Mouse (Mus musculus) limb, embryonic 13.5 days (tissue): Measurements from ENCODE around the gene Lman1l. TPM values are rescaled to one million over a fixed set of nuclear protein-coding genes. Genes with fewer than 3 reads are reported as not detected.

ENCODE experiments used
- ATAC-seq: fragments of 200-750 bp; cut with Nextera tagmentation; 2 replicates; pipeline ENCODE4 v1.8.0; 2017; ENCODE audit warnings: low read depth, moderate number of reproducible peaks, moderate TSS enrichment; ENCODE audit not compliant: low FRiP score
- H3K27ac ChIP-seq: fragments of 300-500 bp; sonication (generic); 2 replicates; pipeline ENCODE4 v1.5.1; 2015; ENCODE audit warnings: inconsistent platforms, mild to moderate bottlenecking, moderate library complexity
- H3K27me3 ChIP-seq: fragments of 300-500 bp; sonication (generic); 2 replicates; pipeline ENCODE4 v1.6.1; 2015; ENCODE audit warnings: mild to moderate bottlenecking, inconsistent platforms
- H3K36me3 ChIP-seq: fragments of 300-500 bp; sonication (generic); 2 replicates; pipeline ENCODE4 v1.6.1; 2015; ENCODE audit warnings: inconsistent platforms, mild to moderate bottlenecking, moderate library complexity
- H3K4me1 ChIP-seq: fragments of 300-500 bp; sonication (generic); 2 replicates; pipeline ENCODE4 v1.6.1; 2015; ENCODE audit warnings: inconsistent platforms
- H3K4me2 ChIP-seq: fragments of 300-500 bp; sonication (generic); replicated peaks from 2 replicates; pipeline ENCODE4 v1.6.1; 2015; ENCODE audit warnings: inconsistent platforms, mild to moderate bottlenecking, moderate library complexity
- H3K4me3 ChIP-seq: fragments of 300-500 bp; sonication (generic); 2 replicates; pipeline ENCODE4 v1.5.1; 2015; ENCODE audit warnings: moderate library complexity, mild to moderate bottlenecking, inconsistent platforms
- H3K9ac ChIP-seq: fragments of 300-500 bp; sonication (generic); 2 replicates; pipeline ENCODE4 v1.6.1; 2015; ENCODE audit warnings: mild to moderate bottlenecking, inconsistent platforms
- H3K9me3 ChIP-seq: fragments of 300-500 bp; sonication (generic); 2 replicates; pipeline ENCODE4 v1.6.1; 2016; ENCODE audit warnings: inconsistent platforms
- WGBS: fragments of 180-500 bp; shearing (Covaris S2); methylation state at CpG from one replicate; pipeline ENCODE4 v1.1.7; 2015; 5-methylcytosine and 5-hydroxymethylcytosine counted together
- polyA plus RNA-seq: library from polyadenylated mRNA; unstranded; fragments of >200 nt; fragmentation: Nextera tagmentation; extraction: Ambion mirVana; gene quantifications from 2 replicates; pipeline ENCODE4 v1.2.1, GENCODE M21; 2015

The Lman1l gene
- polyA plus RNA-seq, 1 experiment from 2014 or later = not detected

- Histone ChIP-seq H3K9me3 (no peaks in the 10 kb centered on the region), H3K27ac (no peak overlapping the region), H3K27me3 (no peaks in the 10 kb centered on the region), H3K4me2 (no peak overlapping the region), H3K36me3 (peaks cover 43% of the 10 kb centered on the region), H3K4me3 (no peak overlapping the region), H3K9ac (no peak overlapping the region), H3K4me1 (peaks cover 18% of the 10 kb centered on the region)
- ATAC-seq = no peak
- WGBS = 53% methylated on average over 12 of the region's 12 CpGs
Measured at GRCm38 (mm10) chr9:57593454-57594173, 27.0 kb downstream of the Lman1l start.

- H3K27ac ChIP-seq = no peak overlapping the region
- peaks cover 53% of the 10 kb centered on the region for H3K36me3 ChIP-seq
- no peaks in the 10 kb centered on the region for H3K9me3 ChIP-seq
- H3K4me3 ChIP-seq = peak overlapping the region; percentile 72; the same call in 1 of the 2 replicates
- ATAC-seq = no peak
- peaks cover 21% of the 10 kb centered on the region for H3K4me1 ChIP-seq
- H3K9ac ChIP-seq = peak overlapping the region; percentile 79; the same call in 1 of the 2 replicates
- peak overlapping the region; percentile 89 for H3K4me2 ChIP-seq
- 30% methylated on average over 5 of the region's 5 CpGs for WGBS
- H3K27me3 ChIP-seq = no peaks in the 10 kb centered on the region
Measured at GRCm38 (mm10) chr9:57590726-57591125, 29.8 kb downstream of the Lman1l start.

GRCm38 (mm10) chr9:57589224-57590126 is 31.1 kb downstream of the Lman1l start, which contains the start of gene Ulk3:
Gene Ulk3, plus strand, starts transcription at chr9:57589452.
- WGBS = under 1% methylated on average over 58 of the region's 58 CpGs
- Histone ChIP-seq H3K36me3 (peaks cover 50% of the 10 kb centered on the region), H3K4me2 (peak within 1 kb of the TSS; percentile 89), H3K27me3 (no peaks in the 10 kb centered on the region), H3K4me3 (peak within 1 kb of the TSS; percentile 72), H3K9ac (peak within 1 kb of the TSS; percentile 79), H3K27ac (peak within 1 kb of the TSS; percentile 85), H3K9me3 (no peaks in the 10 kb centered on the region), H3K4me1 (peaks cover 21% of the 10 kb centered on the region)
- peak; percentile 82 for ATAC-seq

- no peak overlapping the region for H3K9ac ChIP-seq
- H3K27me3 ChIP-seq = no peaks in the 10 kb centered on the region
- no peak overlapping the region for H3K4me3 ChIP-seq
- no peak for ATAC-seq
- H3K9me3 ChIP-seq = no peaks in the 10 kb centered on the region
- 83% methylated on average over 3 of the region's 3 CpGs for WGBS
- no peak overlapping the region for H3K27ac ChIP-seq
- H3K4me1 ChIP-seq = peaks cover 8% of the 10 kb centered on the region
- H3K36me3 ChIP-seq = peaks cover 67% of the 10 kb centered on the region
- no peak overlapping the region for H3K4me2 ChIP-seq
Measured at GRCm38 (mm10) chr9:57584991-57585390, 35.6 kb downstream of the Lman1l start.

GRCm38 (mm10) chr9:57577144-57577849 is 43.3 kb downstream of the Lman1l start:
- Histone ChIP-seq H3K27me3 (no peaks in the 10 kb centered on the region), H3K4me1 (no peaks in the 10 kb centered on the region), H3K36me3 (peaks cover 67% of the 10 kb centered on the region), H3K4me2 (no peak overlapping the region), H3K4me3 (no peak overlapping the region), H3K27ac (no peak overlapping the region), H3K9ac (no peak overlapping the region), H3K9me3 (no peaks in the 10 kb centered on the region)
- 83% methylated on average over 6 of the region's 6 CpGs for WGBS
- no peak for ATAC-seq

DNA sequence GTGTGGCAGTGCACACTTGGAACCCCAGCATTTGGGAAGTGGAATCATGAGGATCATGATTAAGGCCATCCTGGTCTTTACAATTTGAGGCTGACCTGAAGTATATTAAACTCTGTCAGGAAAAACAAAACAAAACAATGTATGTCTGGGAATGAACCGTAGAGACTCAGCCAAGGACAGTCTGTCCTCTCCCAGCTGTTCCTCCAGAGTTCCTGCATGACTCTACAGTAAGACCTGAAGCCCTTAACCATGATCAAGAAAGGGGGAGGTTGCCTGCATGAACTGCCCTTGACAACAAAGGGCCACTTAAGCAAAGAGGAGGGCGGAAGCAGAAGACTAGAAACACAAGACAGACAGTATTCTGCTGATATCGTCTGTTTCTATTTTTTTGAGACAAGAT is 45.0 kb downstream of the Lman1l start:
- no peaks in the 10 kb centered on the region for H3K27me3 ChIP-seq
- ATAC-seq = no peak
- 86% methylated on average over 3 of the region's 3 CpGs for WGBS

GRCm38 (mm10) chr9:57574397-57574796 is 46.2 kb downstream of the Lman1l start:
- Histone ChIP-seq H3K27ac (no peak overlapping the region), H3K9ac (no peak overlapping the region), H3K4me1 (no peaks in the 10 kb centered on the region), H3K9me3 (no peaks in the 10 kb centered on the region), H3K4me3 (no peak overlapping the region), H3K36me3 (peaks cover 61% of the 10 kb centered on the region), H3K4me2 (no peak overlapping the region), H3K27me3 (no peaks in the 10 kb centered on the region)
- no peak for ATAC-seq

More for the DNA sequence above, 45.0 kb downstream of the Lman1l start:
- Histone ChIP-seq H3K9ac (no peak overlapping the region), H3K27ac (no peak overlapping the region), H3K9me3 (no peaks in the 10 kb centered on the region), H3K4me1 (no peaks in the 10 kb centered on the region), H3K4me2 (no peak overlapping the region), H3K36me3 (peaks cover 63% of the 10 kb centered on the region), H3K4me3 (no peak overlapping the region)

- no peak overlapping the region for H3K9ac ChIP-seq
- 94% methylated on average over 6 of the region's 6 CpGs for WGBS
- H3K4me2 ChIP-seq = no peak overlapping the region
- no peak for ATAC-seq
- no peaks in the 10 kb centered on the region for H3K27me3 ChIP-seq
- H3K9me3 ChIP-seq = no peaks in the 10 kb centered on the region
- H3K27ac ChIP-seq = no peak overlapping the region
- H3K4me3 ChIP-seq = no peak overlapping the region
- H3K36me3 ChIP-seq = peaks cover 46% of the 10 kb centered on the region
- peaks cover 28% of the 10 kb centered on the region for H3K4me1 ChIP-seq
Measured at GRCm38 (mm10) chr9:57568500-57568899, 52.1 kb downstream of the Lman1l start.

GRCm38 (mm10) chr9:57566846-57567245 is 53.7 kb downstream of the Lman1l start:
- 49% methylated on average over 8 of the region's 8 CpGs for WGBS
- Histone ChIP-seq H3K27me3 (no peaks in the 10 kb centered on the region), H3K9ac (no peak overlapping the region), H3K9me3 (no peaks in the 10 kb centered on the region), H3K4me2 (no peak overlapping the region), H3K36me3 (peaks cover 36% of the 10 kb centered on the region), H3K4me1 (peaks cover 45% of the 10 kb centered on the region), H3K4me3 (no peak overlapping the region), H3K27ac (peak overlapping the region; percentile 81)
- ATAC-seq = no peak

DNA sequence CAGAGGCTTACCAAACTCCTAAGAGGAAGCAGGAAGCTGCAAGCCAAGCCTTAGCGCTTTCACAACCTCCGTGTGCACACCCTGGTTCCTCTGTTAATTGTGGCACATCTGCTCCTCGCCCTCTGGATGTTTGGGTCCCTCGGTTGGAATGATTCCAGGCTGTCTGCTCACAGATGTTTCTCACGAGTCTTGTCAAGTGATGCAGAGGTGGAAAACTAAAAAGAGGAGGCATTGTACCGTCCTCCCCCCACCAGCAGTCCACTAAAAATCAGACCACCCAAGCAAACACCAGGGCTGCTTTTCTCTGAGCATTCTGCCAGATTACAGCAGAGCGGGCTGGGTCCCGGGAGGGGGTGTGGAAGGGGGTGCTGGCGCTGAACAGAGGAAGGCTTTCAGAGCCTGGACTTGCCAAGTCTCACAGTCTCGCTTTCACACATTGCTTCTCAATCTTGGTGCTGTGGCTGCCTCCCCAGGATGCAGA is 54.8 kb downstream of the Lman1l start:
- peak overlapping the region; percentile 38 for H3K4me2 ChIP-seq
- WGBS = 31% methylated on average over 10 of the region's 10 CpGs

DNA sequence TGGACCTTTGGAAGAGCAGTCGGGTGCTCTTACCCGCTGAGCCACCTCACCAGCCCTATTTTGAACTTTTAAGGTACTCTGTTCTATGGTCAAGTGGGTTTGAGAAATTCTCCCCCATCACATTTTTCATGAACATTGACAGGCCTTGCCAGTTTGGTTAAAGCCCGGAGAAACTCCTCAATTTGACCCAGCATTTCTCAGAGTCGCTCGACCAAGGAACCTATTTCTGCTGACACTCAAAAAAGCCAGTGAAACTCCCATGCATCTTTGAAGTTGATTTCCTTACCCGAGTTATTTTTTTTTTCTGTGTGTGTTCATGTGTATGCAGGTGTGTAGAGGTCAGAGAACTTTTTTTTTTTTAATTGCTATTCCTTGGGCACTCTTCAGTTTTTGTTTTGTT is 56.0 kb downstream of the Lman1l start:
- Histone ChIP-seq H3K9me3 (no peaks in the 10 kb centered on the region), H3K9ac (no peak overlapping the region)
- 87% methylated on average over 6 of the region's 6 CpGs for WGBS

More for the DNA sequence above, 54.8 kb downstream of the Lman1l start:
- no peak overlapping the region for H3K4me3 ChIP-seq
- peak; percentile 66 for ATAC-seq
- H3K9me3 ChIP-seq = no peaks in the 10 kb centered on the region
- peaks cover 29% of the 10 kb centered on the region for H3K36me3 ChIP-seq
- H3K27ac ChIP-seq = peak overlapping the region; percentile 81
- H3K4me1 ChIP-seq = peaks cover 52% of the 10 kb centered on the region
- peak overlapping the region; percentile 10; the same call in 1 of the 2 replicates for H3K9ac ChIP-seq
- H3K27me3 ChIP-seq = no peaks in the 10 kb centered on the region

More for the DNA sequence above, 56.0 kb downstream of the Lman1l start:
- H3K27ac ChIP-seq = no peak overlapping the region; the same call in 1 of the 2 replicates
- peaks cover 20% of the 10 kb centered on the region for H3K36me3 ChIP-seq
- peaks cover 56% of the 10 kb centered on the region for H3K4me1 ChIP-seq
- no peak for ATAC-seq
- H3K4me2 ChIP-seq = no peak overlapping the region
- no peaks in the 10 kb centered on the region for H3K27me3 ChIP-seq
- no peak overlapping the region for H3K4me3 ChIP-seq
